Mouse (Mus musculus): ENCODE data around the gene Alox15. TPM values are rescaled to one million over a fixed set of nuclear protein-coding genes. Genes with fewer than 3 reads are reported as not detected.
"Not testable (repeated sequence)": the region's sequence is repeated elsewhere in the genome, so short reads cannot be mapped to it uniquely, and the experiment has no call there.

Gene Alox15
- polyA plus RNA-seq, 1 experiment from 2014 or later = 0.20 TPM

- no peaks in the 10 kb centered on the region for H3K36me3 ChIP-seq (ENCODE audit: control insufficient read depth, insufficient read depth, low read length)
- H3K4me1 ChIP-seq (ENCODE audit: control insufficient read depth, insufficient read depth, low read length) = no peaks in the 10 kb centered on the region
- ATAC-seq (ENCODE audit: insufficient number of reproducible peaks, low FRiP score, low TSS enrichment, low read depth) (no peak), DNase-seq (ENCODE audit: low spot score) (no peak)
- no peak overlapping the region for H3K27ac ChIP-seq (replicated peaks; ENCODE audit: low read depth, low read length)
- no peaks in the 10 kb centered on the region for H3K27me3 ChIP-seq (ENCODE audit: control insufficient read depth, insufficient read depth, low read length)
- no peaks in the 10 kb centered on the region for H3K9me3 ChIP-seq (ENCODE audit: control insufficient read depth, low read length)
- no peak overlapping the region for H3K4me3 ChIP-seq (ENCODE audit: low read depth, low read length)
- H3K9ac ChIP-seq (ENCODE audit: low read length) = no peak overlapping the region
- no peak overlapping the region for H3K4me2 ChIP-seq (ENCODE audit: low read depth, severe bottlenecking)
- WGBS = 79% methylated on average over 7 of the region's 7 CpGs
Measured at GRCm38 (mm10) chr11:70372849-70373557, 21.2 kb upstream of the Alox15 start.

- DNase-seq (ENCODE audit: low spot score) (no peak), ATAC-seq (ENCODE audit: insufficient number of reproducible peaks, low FRiP score, low TSS enrichment, low read depth) (no peak)
- Histone ChIP-seq H3K4me2 (ENCODE audit: low read depth, severe bottlenecking) (no peak overlapping the region), H3K27me3 (ENCODE audit: control insufficient read depth, insufficient read depth, low read length) (no peaks in the 10 kb centered on the region), H3K36me3 (ENCODE audit: control insufficient read depth, insufficient read depth, low read length) (no peaks in the 10 kb centered on the region), H3K4me1 (ENCODE audit: control insufficient read depth, insufficient read depth, low read length) (no peaks in the 10 kb centered on the region), H3K4me3 (ENCODE audit: low read depth, low read length) (no peak overlapping the region), H3K9ac (ENCODE audit: low read length) (no peak overlapping the region), H3K9me3 (ENCODE audit: control insufficient read depth, low read length) (no peaks in the 10 kb centered on the region), H3K27ac (replicated peaks; ENCODE audit: low read depth, low read length) (no peak overlapping the region)
Measured at GRCm38 (mm10) chr11:70372396-70372795, 20.6 kb upstream of the Alox15 start.

DNA sequence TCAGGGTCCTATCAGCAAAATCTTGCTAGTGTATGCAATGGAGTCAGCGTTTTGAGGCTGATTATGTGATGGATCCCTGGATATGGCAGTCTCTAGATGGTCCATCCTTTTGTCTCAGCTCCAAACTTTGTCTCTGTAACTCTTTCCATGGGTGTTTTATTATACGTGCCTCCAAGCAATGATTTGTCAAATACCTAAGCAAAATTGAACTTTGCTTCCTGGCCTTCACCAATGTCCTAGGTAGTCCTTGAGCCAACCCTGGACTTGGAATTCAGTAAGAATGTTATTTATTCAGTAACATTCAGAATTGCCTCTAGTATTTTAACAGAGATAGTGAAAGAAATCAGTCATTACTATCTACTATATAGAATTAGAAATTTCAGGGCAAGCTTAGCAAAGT lies 16.8 kb upstream of the Alox15 start:
- H3K4me2 ChIP-seq (ENCODE audit: low read depth, severe bottlenecking); H3K4me3 ChIP-seq (ENCODE audit: low read depth, low read length); H3K27me3 ChIP-seq (ENCODE audit: control insufficient read depth, insufficient read depth, low read length); H3K4me1 ChIP-seq (ENCODE audit: control insufficient read depth, insufficient read depth, low read length); H3K9ac ChIP-seq (ENCODE audit: low read length); ATAC-seq (ENCODE audit: insufficient number of reproducible peaks, low FRiP score, low TSS enrichment, low read depth); H3K9me3 ChIP-seq (ENCODE audit: control insufficient read depth, low read length); H3K27ac ChIP-seq (replicated peaks; ENCODE audit: low read depth, low read length); DNase-seq (ENCODE audit: low spot score); H3K36me3 ChIP-seq (ENCODE audit: control insufficient read depth, insufficient read depth, low read length): not testable (repeated sequence)
- 74% methylated on average over 2 of the region's 2 CpGs for WGBS

- H3K4me1 ChIP-seq (ENCODE audit: control insufficient read depth, insufficient read depth, low read length); H3K9ac ChIP-seq (ENCODE audit: low read length); ATAC-seq (ENCODE audit: insufficient number of reproducible peaks, low FRiP score, low TSS enrichment, low read depth); H3K9me3 ChIP-seq (ENCODE audit: control insufficient read depth, low read length); H3K36me3 ChIP-seq (ENCODE audit: control insufficient read depth, insufficient read depth, low read length); H3K4me3 ChIP-seq (ENCODE audit: low read depth, low read length); H3K27ac ChIP-seq (replicated peaks; ENCODE audit: low read depth, low read length); H3K4me2 ChIP-seq (ENCODE audit: low read depth, severe bottlenecking); H3K27me3 ChIP-seq (ENCODE audit: control insufficient read depth, insufficient read depth, low read length); DNase-seq (ENCODE audit: low spot score): not testable (repeated sequence)
- 92% methylated on average over 6 of the region's 6 CpGs for WGBS
Measured at GRCm38 (mm10) chr11:70367701-70368100, 15.9 kb upstream of the Alox15 start.

DNA sequence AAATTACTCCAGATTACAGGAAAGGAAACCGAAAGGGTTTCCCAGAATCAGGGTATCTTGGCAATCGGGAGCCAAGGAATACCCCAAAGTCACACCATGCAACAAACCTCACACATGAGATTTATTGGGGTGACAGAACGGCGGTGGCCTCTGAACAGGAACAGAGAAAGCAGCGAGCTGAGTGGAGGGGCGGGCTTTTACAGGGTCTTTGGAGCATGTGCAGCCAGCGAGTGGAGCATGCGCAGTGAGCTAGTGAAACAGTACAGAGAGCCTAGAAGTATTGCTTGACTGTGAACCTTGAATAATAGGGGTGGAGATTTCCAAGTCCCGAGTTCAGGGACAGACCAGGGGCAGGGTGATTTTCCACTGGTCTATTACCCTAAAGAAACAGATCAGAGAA lies 3.2 kb downstream of the Alox15 start:
- no peak overlapping the region for H3K4me2 ChIP-seq (ENCODE audit: low read depth, severe bottlenecking)
- H3K4me3 ChIP-seq (ENCODE audit: low read depth, low read length) = no peak overlapping the region
- H3K36me3 ChIP-seq (ENCODE audit: control insufficient read depth, insufficient read depth, low read length) = no peaks in the 10 kb centered on the region
- H3K27me3 ChIP-seq (ENCODE audit: control insufficient read depth, insufficient read depth, low read length) = peaks cover 36% of the 10 kb centered on the region
- no peak for DNase-seq (ENCODE audit: low spot score)
- H3K4me1 ChIP-seq (ENCODE audit: control insufficient read depth, insufficient read depth, low read length) = no peaks in the 10 kb centered on the region
- no peak for ATAC-seq (ENCODE audit: insufficient number of reproducible peaks, low FRiP score, low TSS enrichment, low read depth)
- no peaks in the 10 kb centered on the region for H3K9me3 ChIP-seq (ENCODE audit: control insufficient read depth, low read length)
- H3K27ac ChIP-seq (replicated peaks; ENCODE audit: low read depth, low read length) = no peak overlapping the region
- no peak overlapping the region for H3K9ac ChIP-seq (ENCODE audit: low read length)
- 82% methylated on average over 9 of the region's 9 CpGs for WGBS

- Histone ChIP-seq H3K27me3 (ENCODE audit: control insufficient read depth, insufficient read depth, low read length) (peaks cover 28% of the 10 kb centered on the region), H3K9me3 (ENCODE audit: control insufficient read depth, low read length) (no peaks in the 10 kb centered on the region), H3K36me3 (ENCODE audit: control insufficient read depth, insufficient read depth, low read length) (no peaks in the 10 kb centered on the region), H3K9ac (ENCODE audit: low read length) (no peak overlapping the region), H3K4me2 (ENCODE audit: low read depth, severe bottlenecking) (no peak overlapping the region), H3K27ac (replicated peaks; ENCODE audit: low read depth, low read length) (no peak overlapping the region), H3K4me3 (ENCODE audit: low read depth, low read length) (no peak overlapping the region), H3K4me1 (ENCODE audit: control insufficient read depth, insufficient read depth, low read length) (no peaks in the 10 kb centered on the region)
- no peak for DNase-seq (ENCODE audit: low spot score)
- WGBS = 86% methylated on average over 10 of the region's 10 CpGs
- ATAC-seq (ENCODE audit: insufficient number of reproducible peaks, low FRiP score, low TSS enrichment, low read depth) = no peak
Measured at GRCm38 (mm10) chr11:70347861-70348260, 4.0 kb downstream of the Alox15 start.

DNA sequence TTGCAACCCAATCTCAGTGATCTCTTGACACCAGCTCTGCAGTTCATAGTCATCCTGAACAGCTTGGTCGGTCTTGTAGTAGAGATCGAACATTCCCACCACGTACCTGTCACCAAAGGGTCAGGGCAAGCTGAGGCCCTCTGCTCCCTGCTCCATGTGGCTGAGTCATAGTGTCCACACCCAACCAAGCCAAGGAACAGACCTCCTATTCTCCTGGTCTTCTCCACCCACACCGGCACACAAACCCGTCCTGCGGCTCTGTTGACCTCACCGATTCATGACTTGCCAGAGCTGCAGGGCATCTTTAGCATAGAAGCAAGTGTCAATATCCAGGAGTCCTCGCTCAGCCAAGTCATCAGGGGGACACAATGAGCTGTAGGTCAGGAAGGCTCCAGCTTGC lies 6.3 kb downstream of the Alox15 start:
- 93% methylated on average over 8 of the region's 8 CpGs for WGBS
- ATAC-seq (ENCODE audit: insufficient number of reproducible peaks, low FRiP score, low TSS enrichment, low read depth) (no peak), DNase-seq (ENCODE audit: low spot score) (no peak)

GRCm38 (mm10) chr11:70345061-70345460 lies 6.8 kb downstream of the Alox15 start:
- Histone ChIP-seq H3K4me2 (ENCODE audit: low read depth, severe bottlenecking) (no peak overlapping the region), H3K9me3 (ENCODE audit: control insufficient read depth, low read length) (no peaks in the 10 kb centered on the region), H3K4me3 (ENCODE audit: low read depth, low read length) (no peak overlapping the region), H3K27me3 (ENCODE audit: control insufficient read depth, insufficient read depth, low read length) (0 out of 2 replicates have a peak, but pooled peaks cover 2% of the 10 kb centered on the region), H3K36me3 (ENCODE audit: control insufficient read depth, insufficient read depth, low read length) (no peaks in the 10 kb centered on the region), H3K27ac (replicated peaks; ENCODE audit: low read depth, low read length) (no peak overlapping the region), H3K9ac (ENCODE audit: low read length) (no peak overlapping the region), H3K4me1 (ENCODE audit: control insufficient read depth, insufficient read depth, low read length) (no peaks in the 10 kb centered on the region)
- no peak for ATAC-seq (ENCODE audit: insufficient number of reproducible peaks, low FRiP score, low TSS enrichment, low read depth)
- no peak for DNase-seq (ENCODE audit: low spot score)
- WGBS = 65% methylated on average over 10 of the region's 10 CpGs

More for the DNA sequence above, 6.3 kb downstream of the Alox15 start:
- Histone ChIP-seq H3K9me3 (ENCODE audit: control insufficient read depth, low read length) (no peaks in the 10 kb centered on the region), H3K27me3 (ENCODE audit: control insufficient read depth, insufficient read depth, low read length) (peaks cover 6% of the 10 kb centered on the region), H3K9ac (ENCODE audit: low read length) (no peak overlapping the region), H3K4me2 (ENCODE audit: low read depth, severe bottlenecking) (no peak overlapping the region), H3K27ac (replicated peaks; ENCODE audit: low read depth, low read length) (no peak overlapping the region), H3K4me3 (ENCODE audit: low read depth, low read length) (no peak overlapping the region), H3K4me1 (ENCODE audit: control insufficient read depth, insufficient read depth, low read length) (no peaks in the 10 kb centered on the region), H3K36me3 (ENCODE audit: control insufficient read depth, insufficient read depth, low read length) (no peaks in the 10 kb centered on the region)

DNA sequence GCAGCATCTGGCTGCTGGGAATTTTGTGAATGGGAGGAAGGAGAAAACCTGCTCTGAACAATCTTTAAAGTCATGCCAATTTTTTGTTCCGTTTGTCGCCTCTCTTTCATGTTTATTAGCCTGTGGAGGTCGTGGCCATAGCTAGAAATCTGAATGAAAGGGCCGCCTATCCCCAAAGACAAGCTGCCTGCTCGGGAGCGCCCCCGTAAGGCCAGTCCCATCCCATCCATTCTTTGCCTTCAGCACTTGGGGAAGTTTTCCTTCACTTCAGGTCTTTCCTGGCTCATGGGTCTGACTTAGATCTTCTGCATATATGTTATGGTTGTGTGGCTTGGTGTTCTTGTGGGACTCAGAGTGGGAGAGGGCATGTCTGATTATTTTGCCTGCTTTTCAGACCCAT lies 12.3 kb downstream of the Alox15 start:
- no peak for DNase-seq (ENCODE audit: low spot score)
- Histone ChIP-seq H3K27ac (replicated peaks; ENCODE audit: low read depth, low read length) (no peak overlapping the region), H3K9ac (ENCODE audit: low read length) (no peak overlapping the region), H3K36me3 (ENCODE audit: control insufficient read depth, insufficient read depth, low read length) (no peaks in the 10 kb centered on the region), H3K4me1 (ENCODE audit: control insufficient read depth, insufficient read depth, low read length) (no peaks in the 10 kb centered on the region), H3K9me3 (ENCODE audit: control insufficient read depth, low read length) (no peaks in the 10 kb centered on the region), H3K4me3 (ENCODE audit: low read depth, low read length) (no peak overlapping the region), H3K4me2 (ENCODE audit: low read depth, severe bottlenecking) (no peak overlapping the region), H3K27me3 (ENCODE audit: control insufficient read depth, insufficient read depth, low read length) (no peaks in the 10 kb centered on the region)
- WGBS = 27% methylated on average over 7 of the region's 7 CpGs
- no peak for ATAC-seq (ENCODE audit: insufficient number of reproducible peaks, low FRiP score, low TSS enrichment, low read depth)
